In the genomic region with DNA sequence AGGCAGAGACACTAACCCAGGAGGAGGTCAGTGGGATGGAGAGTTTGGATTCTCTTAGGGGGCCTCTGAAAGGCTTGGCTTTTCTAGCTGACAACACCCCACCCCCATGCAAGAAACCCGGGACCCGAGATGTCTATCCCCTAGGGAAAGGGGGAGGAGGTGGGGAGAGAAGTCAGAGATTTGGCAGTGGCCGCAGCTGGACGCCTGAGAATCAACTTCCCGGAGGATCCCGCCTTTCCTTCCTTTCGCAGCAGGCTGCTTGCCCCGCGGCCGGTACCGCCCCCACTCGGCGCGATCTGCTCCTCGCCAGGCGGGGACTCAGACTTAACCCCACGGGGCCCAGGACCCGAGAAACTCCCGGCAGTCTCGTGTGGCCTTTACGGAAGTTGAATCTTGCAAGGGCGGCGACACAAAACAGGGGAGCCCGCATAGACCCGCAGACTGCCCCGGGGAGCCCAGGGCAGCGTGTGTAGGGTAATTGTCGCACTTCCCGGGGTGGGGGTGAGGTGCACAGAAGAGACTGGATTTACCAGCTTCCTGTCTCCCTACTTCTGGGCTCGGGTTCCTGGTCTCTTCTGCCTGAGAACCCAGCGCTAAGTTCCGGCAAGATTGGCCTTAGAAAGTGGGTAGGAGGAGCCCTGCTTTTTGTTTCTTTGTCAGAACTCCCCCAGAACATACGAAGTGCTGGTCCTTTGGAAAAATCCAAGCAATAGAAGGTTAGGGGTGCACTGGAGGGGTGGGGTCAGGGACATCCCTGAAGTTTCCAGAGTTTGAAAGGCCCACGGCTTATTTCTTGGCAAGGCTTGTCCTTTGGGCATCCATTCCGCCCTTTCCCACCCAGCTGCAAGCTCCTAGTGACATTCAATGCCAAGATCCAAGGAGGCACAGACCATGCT, we compare ENCODE assay signal across 7 mouse cellular contexts. TPM values are rescaled to one million over a fixed set of nuclear protein-coding genes. Genes with fewer than 3 reads are reported as not detected.
A peak's percentile ranks its signal among the peaks of the same experiment; 100 is the strongest.
DNase-seq lines count a peak whose midpoint lies in the region; ATAC-seq and TF ChIP-seq lines count a peak whose summit lies in the region.

No protein-coding gene starts in this region.

- TF ChIP-seq CTCF in layer of hippocampus, adult 2 months (conservative IDR thresholded peaks at IDR 0.05): no peak

- no peaks in the 10 kb centered on the region for H3K9me3 ChIP-seq in forebrain, embryonic 13.5 days (replicated peaks)
- H3K9me3 ChIP-seq in liver, embryonic 13.5 days (replicated peaks): no peaks in the 10 kb centered on the region

- peak overlapping the region; percentile 75 for H3K4me2 ChIP-seq in forebrain, embryonic 13.5 days
- H3K4me2 ChIP-seq in liver, embryonic 13.5 days: 0 out of 2 replicates have a peak overlapping the region, but pooled peaks have one; percentile 13

- H3K27me3 ChIP-seq in forebrain, embryonic 13.5 days: peaks cover 98% of the 10 kb centered on the region
- peaks cover 100% of the 10 kb centered on the region for H3K27me3 ChIP-seq in liver, embryonic 13.5 days

- H3K36me3 ChIP-seq in forebrain, embryonic 13.5 days (ENCODE audit: poor library complexity, severe bottlenecking): no peaks in the 10 kb centered on the region
- H3K36me3 ChIP-seq in liver, embryonic 13.5 days: no peaks in the 10 kb centered on the region

- WGBS in forebrain, embryonic 13.5 days: 1% methylated on average over 35 of the region's 35 CpGs
- WGBS in liver, embryonic 13.5 days (ENCODE audit: insufficient replicate concordance): 2% methylated on average over 35 of the region's 35 CpGs

- H3K4me1 ChIP-seq in brown adipose tissue, adult 24 weeks (ENCODE audit: control insufficient read depth, insufficient read depth, insufficient read length, low read length): no peaks in the 10 kb centered on the region
- peaks cover 22% of the 10 kb centered on the region for H3K4me1 ChIP-seq in forebrain, embryonic 13.5 days
- 0 out of 2 replicates have a peak, but pooled peaks cover 5% of the 10 kb centered on the region for H3K4me1 ChIP-seq in liver, embryonic 13.5 days (replicated peaks)

- no peak overlapping the region for H3K9ac ChIP-seq in forebrain, embryonic 13.5 days
- no peak overlapping the region for H3K9ac ChIP-seq in liver, embryonic 13.5 days

- intact Hi-C loops in heart, postnatal 14 days (cut with DNase I): no loop called here

- DNase-seq in heart, postnatal 14 days: peak; percentile 71 to 73
- DNase-seq in liver, embryonic 13.5 days: no peak
- DNase-seq in skeletal muscle tissue, adult 2 months (ENCODE audit: low read depth, low spot score): peak; percentile 36
- DNase-seq in spleen, postnatal 10 days (ENCODE audit: low spot score in 2 of 2): no peak
- DNase-seq in layer of hippocampus, adult 2 months (ENCODE audit: low spot score in 2 of 2): no peak

- H3K4me3 ChIP-seq in brown adipose tissue, adult 24 weeks (ENCODE audit: insufficient read depth, low read depth, low read length): peak overlapping the region; percentile 47
- peak overlapping the region; percentile 43 for H3K4me3 ChIP-seq in forebrain, embryonic 13.5 days
- H3K4me3 ChIP-seq in liver, embryonic 13.5 days (replicated peaks): no peak overlapping the region
- no peak overlapping the region; the same call in 1 of the 2 replicates for H3K4me3 ChIP-seq in layer of hippocampus, adult 2 months

- ATAC-seq in forebrain, embryonic 13.5 days: no peak
- no peak for ATAC-seq in liver, embryonic 13.5 days (ENCODE audit: low read depth)

- no peak overlapping the region for H3K27ac ChIP-seq in brown adipose tissue, adult 24 weeks (replicated peaks; ENCODE audit: low read depth, low read length)
- H3K27ac ChIP-seq in forebrain, embryonic 13.5 days: no peak overlapping the region
- H3K27ac ChIP-seq in liver, embryonic 13.5 days: no peak overlapping the region
- no peak overlapping the region for H3K27ac ChIP-seq in layer of hippocampus, adult 2 months

RNA-seq across cellular contexts. Expression of a gene that starts 1.1 kb away (rescaled TPM):
- polyA plus RNA-seq in brown adipose tissue, adult 24 weeks (2012; ENCODE audit: insufficient read depth, insufficient read length, missing spikeins): not detected in 2 replicates
- polyA plus RNA-seq in forebrain, embryonic 13.5 days (2015; fragmentation: Nextera tagmentation; extraction: Ambion mirVana): 0.37 and 0.74 TPM in 2 replicates
- under 1 TPM; 0.24 to 0.61 TPM for total RNA-seq in heart, postnatal 14 days (2021)
- 0.12 TPM in 1 of 2 replicates, not detected in the other for polyA plus RNA-seq in liver, embryonic 13.5 days (2015; fragmentation: Nextera tagmentation; extraction: Ambion mirVana)
- under 1 TPM in 1 of 2 experiments, not detected in 1; 0.33 TPM for total RNA-seq in layer of hippocampus, adult 2 months (2021)

Comparison
In these comparisons a context has a peak if more than half of its experiments do, and no peak if none do; other contexts are left out.
1. H3K4me3 ChIP-seq: peak in brown adipose tissue, adult 24 weeks (single experiment) and forebrain, embryonic 13.5 days (single experiment); none in liver, embryonic 13.5 days (single experiment) and layer of hippocampus, adult 2 months (single experiment).
2. DNase-seq: peak in heart, postnatal 14 days (2 of 2) and skeletal muscle tissue, adult 2 months (single experiment); none in liver, embryonic 13.5 days (single experiment), spleen, postnatal 10 days (0 of 2) and layer of hippocampus, adult 2 months (0 of 2).